ENCODE assay signal across 23 mouse cellular contexts in the genomic region with DNA sequence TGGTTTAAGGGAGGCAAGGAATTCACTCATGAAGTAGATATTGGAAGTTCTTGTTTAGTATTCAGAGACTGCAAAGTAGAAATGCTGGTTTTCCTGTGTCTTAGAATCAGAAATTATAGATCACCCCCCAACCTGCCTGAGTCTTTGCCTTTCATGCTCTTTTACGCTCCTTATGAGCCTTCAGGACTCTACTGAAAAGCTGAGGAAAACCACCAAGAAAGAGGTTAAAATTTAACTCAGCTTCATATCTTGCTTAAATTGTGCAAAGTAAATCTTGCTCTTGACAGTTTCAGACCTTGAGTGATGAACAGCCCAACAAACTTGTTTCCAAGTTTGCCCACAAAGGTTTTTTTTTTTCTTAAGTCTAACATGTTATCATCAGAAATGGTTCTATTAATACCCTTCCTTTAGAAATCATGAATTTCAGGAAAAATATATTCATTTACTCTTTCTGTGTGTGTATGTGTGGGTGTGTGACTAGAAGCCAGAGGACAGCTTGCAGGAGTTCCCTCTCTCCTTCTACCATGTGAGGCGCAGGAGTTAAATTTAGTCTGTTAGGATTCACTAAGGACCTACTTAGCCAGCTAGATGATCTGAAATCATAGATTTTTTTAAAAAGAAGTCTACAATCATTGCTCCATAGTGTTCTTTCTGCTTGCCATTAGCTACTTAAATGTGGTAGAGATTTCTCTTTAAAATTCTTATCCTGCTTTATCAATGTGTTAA. TPM values are rescaled to one million over a fixed set of nuclear protein-coding genes. Genes with fewer than 3 reads are reported as not detected.
"Had no signal": no experiment of that assay in that cellular context is flagged by ENCODE, and none has a peak within 500 bp of the region (broad histone marks: within the 10 kb centered on the region; RNA-seq: fewer than 3 reads in every experiment).

No protein-coding gene starts in this region.

- H3K4me3 ChIP-seq: intestine, embryonic 15.5 days; layer of hippocampus, adult 2 months; left cerebral cortex, adult 2 months; liver, embryonic 13.5 days; megakaryocyte, embryonic 14.5 days; midbrain, embryonic 10.5 days; midbrain, embryonic 13.5 days; myocyte; neural tube, embryonic 13.5 days had no signal

- ATAC-seq: intestine, embryonic 15.5 days; midbrain, embryonic 13.5 days; midbrain, embryonic 16.5 days had no signal

- H3K27me3 ChIP-seq: intestine, embryonic 15.5 days; liver, embryonic 13.5 days; megakaryocyte, embryonic 14.5 days; midbrain, embryonic 13.5 days; neural tube, embryonic 13.5 days had no signal

- H3K4me2 ChIP-seq: intestine, embryonic 15.5 days; liver, embryonic 13.5 days; lung, embryonic 14.5 days; midbrain, embryonic 13.5 days; neural tube, embryonic 13.5 days had no signal

- H3K4me1 ChIP-seq: intestine, embryonic 15.5 days; liver, embryonic 13.5 days; megakaryocyte, embryonic 14.5 days; midbrain, embryonic 13.5 days; neural tube, embryonic 13.5 days had no signal

- H3K27ac ChIP-seq: intestine, embryonic 15.5 days; layer of hippocampus, adult 2 months; left cerebral cortex, adult 2 months; liver, embryonic 13.5 days; midbrain, embryonic 10.5 days; midbrain, embryonic 13.5 days; neural tube, embryonic 13.5 days had no signal

- DNase-seq: kidney, postnatal 14 days; layer of hippocampus, adult 9-11 months; layer of hippocampus, postnatal 36 days; liver, embryonic 13.5 days; lung, embryonic 14.5 days; lung, postnatal 10 days; lung, postnatal 36 days; retina, postnatal 1 day; right cerebral cortex, postnatal 25 days; spleen, adult 18-20 months; thymus, adult 18-20 months; thymus, postnatal 36 days had no signal

- H3K9ac ChIP-seq: intestine, embryonic 15.5 days; liver, embryonic 13.5 days; lung, embryonic 14.5 days; midbrain, embryonic 13.5 days; neural tube, embryonic 13.5 days had no signal

- H3K9me3 ChIP-seq: intestine, embryonic 15.5 days; liver, embryonic 13.5 days; midbrain, embryonic 10.5 days; midbrain, embryonic 13.5 days; neural tube, embryonic 13.5 days had no signal

- H3K36me3 ChIP-seq: intestine, embryonic 15.5 days; midbrain, embryonic 10.5 days; midbrain, embryonic 13.5 days; neural tube, embryonic 13.5 days had no signal

RNA-seq across cellular contexts. Expression of a gene that starts 14.0 kb away (rescaled TPM):
- total RNA-seq: monocyte, adult 5-6 weeks; neutrophil, adult 5-6 weeks had no signal
